Mouse (Mus musculus): Measurements from ENCODE around the gene Thap4. TPM values are rescaled to one million over a fixed set of nuclear protein-coding genes. Genes with fewer than 3 reads are reported as not detected.
"Not testable (repeated sequence)": the region's sequence is repeated elsewhere in the genome, so short reads cannot be mapped to it uniquely, and the experiment has no call there.

Gene Thap4
- total RNA-seq (2018; cell fraction: chromatin; rRNA removed), result 10 to 100 TPM in 17 of 26 experiments, 1 to 10 TPM in 9; 1.8 to 28.6 (median 13.8) TPM
- total RNA-seq (2018; cell fraction: cytosol; rRNA removed), result 10 to 100 TPM; 17.0 to 37.1 (median 23.2) TPM
- total RNA-seq (2018; cell fraction: nucleus; rRNA removed), result 10 to 100 TPM in 17 of 26 experiments, 1 to 10 TPM in 9; 5.7 to 22.8 (median 12.6) TPM
- 19.4 to 27.1 TPM (median 20.8 TPM) in 3 replicates for polyA plus RNA-seq (2018)

DNA sequence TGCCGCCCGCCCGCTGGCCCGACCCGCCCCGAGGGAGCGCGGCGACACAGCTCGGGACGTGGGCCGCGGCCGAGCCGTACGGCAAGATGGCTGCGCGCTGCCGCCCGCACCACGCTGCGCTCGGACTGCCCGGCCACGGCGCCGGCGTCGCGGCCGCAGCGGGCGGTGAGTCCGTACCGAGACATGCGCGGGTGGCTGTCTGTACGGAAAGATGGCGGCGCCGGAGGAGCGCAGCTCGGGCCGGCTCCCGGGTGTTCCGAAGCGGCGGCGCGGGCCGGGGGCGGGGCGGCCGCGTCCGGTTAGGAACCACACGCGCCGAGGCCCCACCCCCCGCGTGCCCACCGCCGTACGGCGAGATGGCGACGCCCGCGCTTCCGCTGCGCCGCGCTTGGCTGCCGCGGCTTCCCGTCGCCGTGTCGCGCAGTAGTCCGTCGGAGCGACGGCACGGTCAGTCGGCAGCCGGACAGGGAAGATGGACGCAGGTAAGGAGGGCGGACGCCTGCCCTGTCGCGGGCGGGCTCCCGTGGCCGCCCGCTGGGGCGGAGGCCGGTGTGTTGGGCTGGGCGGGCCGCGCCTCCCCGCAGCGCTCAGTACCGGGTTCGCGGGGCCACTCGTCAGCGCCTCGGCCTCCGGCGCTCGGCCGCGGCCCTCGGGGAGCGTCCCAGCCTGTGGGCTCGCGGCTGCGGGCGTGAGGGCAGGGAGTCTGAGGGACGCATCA lies at the start of gene Thap4:
TSS of gene Thap4 (minus strand) at position 292 of the 718 bp plus-strand sequence.
- Histone ChIP-seq H3K4me3 (ENCODE audit: inconsistent target) (peak within 1 kb of the TSS; percentile 58), H3K36me3 (ENCODE audit: inconsistent target) (peaks cover 7% of the 10 kb centered on the region), H3K79me2 (ENCODE audit: inconsistent target) (peaks cover 72% of the 10 kb centered on the region), H3K27ac (0 out of 2 replicates have a peak within 1 kb of the TSS, but pooled peaks have one; percentile 7)
- WGBS (ENCODE audit: missing documents), result under 1% methylated on average over 94 of the region's 121 CpGs

DNA sequence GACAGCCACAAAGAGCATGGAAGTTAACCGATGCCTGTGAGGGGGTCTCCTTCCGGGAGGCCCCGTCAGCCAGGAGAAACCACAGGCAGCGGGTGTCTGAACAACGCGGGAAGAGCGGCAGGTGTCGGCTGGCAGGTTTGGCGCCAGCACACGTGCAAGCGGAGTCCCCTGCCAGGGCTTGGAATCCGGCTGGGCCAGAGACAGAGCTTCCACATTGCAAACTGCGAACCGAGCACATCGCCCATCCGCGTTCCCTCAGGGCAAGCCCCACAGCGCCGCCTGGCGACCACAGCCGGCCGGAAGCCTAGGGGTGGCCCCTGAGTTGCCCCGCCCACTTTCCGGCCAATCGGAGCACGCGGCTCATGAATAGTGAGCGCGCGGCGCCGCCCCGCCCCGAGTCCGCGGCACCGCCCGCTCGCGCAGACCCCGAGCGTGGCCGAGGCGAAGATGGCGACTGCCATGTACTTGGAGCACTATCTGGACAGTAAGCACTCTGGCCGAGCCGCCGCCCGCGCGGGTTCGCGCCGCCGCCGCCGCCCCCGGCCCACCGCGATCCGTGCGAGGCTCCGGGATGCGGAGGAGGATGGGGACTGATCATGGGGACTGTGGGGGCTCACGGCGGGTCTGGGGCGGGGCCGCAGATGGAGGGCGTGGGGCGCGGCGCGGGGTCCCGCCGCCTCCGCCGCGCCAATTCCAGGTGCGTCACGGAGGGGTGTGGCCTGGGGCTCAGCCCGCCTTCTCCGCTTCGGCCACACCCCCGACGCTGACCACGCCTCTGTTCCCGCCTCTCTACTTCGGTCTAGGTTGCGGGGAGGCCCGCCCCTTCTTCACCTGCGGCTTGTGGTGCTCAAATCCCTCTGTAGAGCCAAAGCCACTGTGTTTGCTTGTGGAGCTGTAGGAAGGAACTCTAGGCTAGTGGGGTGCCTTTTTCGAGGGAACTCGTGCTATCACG lies 49.2 kb upstream of the Thap4 start, which contains the start of gene Ing5:
TSS of gene Ing5 (plus strand) at position 410 of the 952 bp plus-strand sequence.
- WGBS (ENCODE audit: missing documents), result 2% methylated on average over 69 of the region's 94 CpGs

GRCm38 (mm10) chr1:93802771-93803170 lies 48.1 kb upstream of the Thap4 start:
- H3K36me3 ChIP-seq (ENCODE audit: inconsistent target), result peaks cover 10% of the 10 kb centered on the region; the same call in 1 of the 2 replicates
- WGBS (ENCODE audit: missing documents), result 87% methylated on average over 5 of the region's 5 CpGs
- peak overlapping the region; percentile 88 for H3K27ac ChIP-seq
- H3K4me3 ChIP-seq (ENCODE audit: inconsistent target), result peak overlapping the region; percentile 58
- H3K79me2 ChIP-seq (ENCODE audit: inconsistent target), result peaks cover 45% of the 10 kb centered on the region

More for the DNA sequence above, 49.2 kb upstream of the Thap4 start, which contains the start of gene Ing5:
- peak within 1 kb of the TSS; percentile 88 for H3K27ac ChIP-seq
- peak within 1 kb of the TSS; percentile 59 for H3K4me3 ChIP-seq (ENCODE audit: inconsistent target)
- H3K79me2 ChIP-seq (ENCODE audit: inconsistent target), result peaks cover 45% of the 10 kb centered on the region
- peaks cover 21% of the 10 kb centered on the region; the same call in 1 of the 2 replicates for H3K36me3 ChIP-seq (ENCODE audit: inconsistent target)

- H3K4me3 ChIP-seq (ENCODE audit: inconsistent target), result peak within 1 kb of the TSS; percentile 58
- H3K79me2 ChIP-seq (ENCODE audit: inconsistent target), result peaks cover 42% of the 10 kb centered on the region
- peaks cover 4% of the 10 kb centered on the region; the same call in 1 of the 2 replicates for H3K36me3 ChIP-seq (ENCODE audit: inconsistent target)
- WGBS (ENCODE audit: missing documents), result under 1% methylated on average over 42 of the region's 42 CpGs
- peak within 1 kb of the TSS; percentile 88 for H3K27ac ChIP-seq
These were observed 47.1 kb upstream of the Thap4 start, which contains the start of gene Dtymk for GRCm38 (mm10) chr1:93801741-93802238. Dtymk (minus strand) TSS chr1:93801934.

GRCm38 (mm10) chr1:93800670-93801503 lies 46.2 kb upstream of the Thap4 start:
- 68% methylated on average over 21 of the region's 21 CpGs for WGBS (ENCODE audit: missing documents)

DNA sequence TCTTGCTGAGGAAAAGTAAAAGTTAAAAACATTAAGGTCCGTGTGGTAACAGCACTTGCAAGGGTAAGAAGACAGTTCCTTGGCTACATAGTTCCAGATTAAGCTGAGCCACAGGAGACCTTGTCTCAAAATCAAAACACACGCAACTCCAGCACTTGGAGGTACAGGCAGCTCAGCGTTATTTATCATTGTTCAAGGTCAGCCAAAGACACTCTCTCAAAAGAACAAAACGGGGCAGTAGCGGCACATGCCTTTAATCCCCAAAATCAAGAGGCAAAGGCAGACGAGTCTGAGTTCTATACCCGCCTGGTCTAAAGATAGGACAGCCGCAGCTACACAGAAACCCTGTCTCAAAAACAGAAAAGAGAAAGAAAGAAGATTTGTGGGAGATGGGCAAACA lies 41.2 kb upstream of the Thap4 start:
- H3K4me3 ChIP-seq (ENCODE audit: inconsistent target), result no peak overlapping the region
- H3K27ac ChIP-seq, result no peak overlapping the region
- peaks cover 27% of the 10 kb centered on the region; the same call in 1 of the 2 replicates for H3K36me3 ChIP-seq (ENCODE audit: inconsistent target)
- WGBS (ENCODE audit: missing documents), result 94% methylated on average over 7 of the region's 8 CpGs
- peaks cover 10% of the 10 kb centered on the region for H3K79me2 ChIP-seq (ENCODE audit: inconsistent target)

More at GRCm38 (mm10) chr1:93800670-93801503, 46.2 kb upstream of the Thap4 start:
- H3K79me2 ChIP-seq (ENCODE audit: inconsistent target), result peaks cover 33% of the 10 kb centered on the region
- peak overlapping the region; percentile 58 for H3K4me3 ChIP-seq (ENCODE audit: inconsistent target)
- peak overlapping the region; percentile 31; the same call in 1 of the 2 replicates for H3K27ac ChIP-seq
- no peaks in the 10 kb centered on the region; the same call in 1 of the 2 replicates for H3K36me3 ChIP-seq (ENCODE audit: inconsistent target)

DNA sequence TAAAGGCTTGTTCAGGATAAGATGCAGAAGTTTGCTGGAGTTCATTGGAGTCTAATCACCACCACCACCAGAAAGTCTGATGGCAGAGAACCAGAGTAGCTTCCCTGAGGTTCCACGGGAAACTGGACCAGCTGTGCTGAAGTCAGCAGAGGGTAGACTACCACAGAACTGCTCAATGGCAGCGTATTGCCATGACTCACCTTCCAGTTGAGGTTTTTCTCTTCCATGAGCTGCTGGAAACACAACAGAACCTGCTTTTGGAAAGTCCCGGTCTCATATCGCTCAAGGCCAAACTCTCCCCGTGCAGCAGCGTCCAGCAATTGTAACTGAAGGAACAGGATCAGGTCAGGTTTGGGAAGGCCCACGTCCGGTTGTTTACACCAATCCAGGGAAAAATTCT lies 39.9 kb upstream of the Thap4 start:
- H3K4me3 ChIP-seq (ENCODE audit: inconsistent target), result no peak overlapping the region
- H3K79me2 ChIP-seq (ENCODE audit: inconsistent target), result no peaks in the 10 kb centered on the region; the same call in 1 of the 2 replicates
- no peak overlapping the region for H3K27ac ChIP-seq
- peaks cover 28% of the 10 kb centered on the region; the same call in 1 of the 2 replicates for H3K36me3 ChIP-seq (ENCODE audit: inconsistent target)
- WGBS (ENCODE audit: missing documents), result 91% methylated on average over 8 of the region's 8 CpGs

GRCm38 (mm10) chr1:93786912-93787311 lies 32.2 kb upstream of the Thap4 start:
- no peak overlapping the region for H3K4me3 ChIP-seq (ENCODE audit: inconsistent target)
- H3K79me2 ChIP-seq (ENCODE audit: inconsistent target), result no peaks in the 10 kb centered on the region
- peaks cover 66% of the 10 kb centered on the region for H3K36me3 ChIP-seq (ENCODE audit: inconsistent target)
- no peak overlapping the region for H3K27ac ChIP-seq
- WGBS (ENCODE audit: missing documents), result 88% methylated on average over 2 of the region's 2 CpGs

- Histone ChIP-seq H3K36me3 (ENCODE audit: inconsistent target) (peaks cover 81% of the 10 kb centered on the region), H3K4me3 (ENCODE audit: inconsistent target) (no peak overlapping the region), H3K79me2 (ENCODE audit: inconsistent target) (no peaks in the 10 kb centered on the region), H3K27ac (no peak overlapping the region)
- 100% methylated on average over 5 of the region's 5 CpGs for WGBS (ENCODE audit: missing documents)
These were observed 22.0 kb upstream of the Thap4 start for GRCm38 (mm10) chr1:93776686-93777085.

DNA sequence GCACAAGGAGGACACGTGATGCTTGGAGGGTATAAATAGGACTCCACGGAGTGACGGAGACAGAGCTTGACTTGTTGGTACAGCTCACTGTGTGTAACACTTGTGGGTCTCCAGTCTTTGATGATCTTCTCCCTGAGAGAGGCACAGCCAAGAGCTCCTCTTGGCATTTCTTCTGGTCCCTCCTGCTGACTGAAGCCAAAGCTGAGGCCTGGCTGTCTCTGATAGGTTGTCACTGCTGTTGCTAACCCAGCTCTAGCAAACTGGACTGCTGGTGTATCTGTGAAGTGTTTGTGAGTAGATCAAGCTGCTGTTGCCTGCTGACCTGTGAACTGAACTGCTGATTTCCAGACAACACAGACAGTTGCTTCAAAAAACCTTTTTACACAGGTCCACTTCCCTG lies 15.2 kb upstream of the Thap4 start:
- WGBS (ENCODE audit: missing documents), result 95% methylated on average over 3 of the region's 3 CpGs
- Histone ChIP-seq H3K27ac (no peak overlapping the region), H3K36me3 (ENCODE audit: inconsistent target) (peaks cover 39% of the 10 kb centered on the region), H3K4me3 (ENCODE audit: inconsistent target) (no peak overlapping the region), H3K79me2 (ENCODE audit: inconsistent target) (peaks cover 55% of the 10 kb centered on the region)

- Histone ChIP-seq H3K79me2 (ENCODE audit: inconsistent target) (peaks cover 72% of the 10 kb centered on the region), H3K27ac (no peak overlapping the region), H3K36me3 (ENCODE audit: inconsistent target) (peaks cover 16% of the 10 kb centered on the region), H3K4me3 (ENCODE audit: inconsistent target) (no peak overlapping the region)
- 95% methylated on average over 6 of the region's 6 CpGs for WGBS (ENCODE audit: missing documents)
These were observed 12.9 kb upstream of the Thap4 start for GRCm38 (mm10) chr1:93767600-93767999.

GRCm38 (mm10) chr1:93764871-93765591 lies 10.4 kb upstream of the Thap4 start:
- 79% methylated on average over 9 of the region's 9 CpGs for WGBS (ENCODE audit: missing documents)
- no peak overlapping the region for H3K27ac ChIP-seq

DNA sequence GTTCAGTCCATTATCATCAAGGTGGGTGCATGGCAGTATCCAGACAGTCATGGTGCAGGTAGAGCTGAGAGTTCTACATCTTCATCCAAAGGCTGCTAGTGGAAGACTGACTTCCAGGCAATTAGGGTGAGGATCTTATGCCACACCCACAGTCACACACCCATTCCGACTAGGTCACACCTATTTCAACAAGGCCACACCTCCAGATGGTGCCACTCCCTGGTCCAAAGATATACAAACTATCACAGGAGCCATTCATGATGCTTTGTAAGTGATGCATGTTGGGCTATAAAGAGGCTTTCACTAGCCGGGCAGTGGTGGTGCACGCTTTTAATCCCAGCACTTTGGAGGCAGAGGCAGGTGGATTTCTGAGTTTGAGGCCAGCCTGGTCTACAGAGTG lies 8.9 kb upstream of the Thap4 start:
- H3K79me2 ChIP-seq (ENCODE audit: inconsistent target), result peaks cover 94% of the 10 kb centered on the region
- not testable (repeated sequence) for H3K36me3 ChIP-seq (ENCODE audit: inconsistent target); H3K4me3 ChIP-seq (ENCODE audit: inconsistent target); H3K27ac ChIP-seq
- WGBS (ENCODE audit: missing documents), result 100% methylated on average over 3 of the region's 3 CpGs

More at GRCm38 (mm10) chr1:93764871-93765591, 10.4 kb upstream of the Thap4 start:
- H3K4me3 ChIP-seq (ENCODE audit: inconsistent target), result no peak overlapping the region
- H3K36me3 ChIP-seq (ENCODE audit: inconsistent target), result peaks cover 16% of the 10 kb centered on the region
- H3K79me2 ChIP-seq (ENCODE audit: inconsistent target), result peaks cover 94% of the 10 kb centered on the region

All from macrophage (primary cell).